Mouse (Mus musculus) heart, embryonic 13.5 days (tissue): ENCODE results near the gene Abcc2. TPM values are rescaled to one million over a fixed set of nuclear protein-coding genes. Genes with fewer than 3 reads are reported as not detected.

ENCODE experiments used
- ATAC-seq: fragments of 200-750 bp; cut with Nextera tagmentation; 2 replicates; pipeline ENCODE4 v1.8.0; 2017; ENCODE audit warnings: moderate TSS enrichment; ENCODE audit not compliant: insufficient number of reproducible peaks, low FRiP score, low TSS enrichment; ENCODE audit errors: extremely low read depth
- H3K27ac ChIP-seq: fragments of 300-500 bp; sonication (generic); replicated peaks from 2 replicates; pipeline ENCODE4 v1.5.1; 2015; ENCODE audit warnings: moderate library complexity, mild to moderate bottlenecking, inconsistent platforms
- H3K27me3 ChIP-seq: fragments of 300-500 bp; sonication (generic); replicated peaks from 2 replicates; pipeline ENCODE4 v1.6.1; 2015; ENCODE audit warnings: mild to moderate bottlenecking, inconsistent platforms
- H3K36me3 ChIP-seq: fragments of 300-500 bp; sonication (generic); 2 replicates; pipeline ENCODE4 v1.6.1; 2015; ENCODE audit warnings: mild to moderate bottlenecking, inconsistent platforms
- H3K4me1 ChIP-seq: fragments of 300-500 bp; sonication (generic); 2 replicates; pipeline ENCODE4 v1.6.1; 2015; ENCODE audit warnings: inconsistent platforms
- H3K4me2 ChIP-seq: fragments of 300-500 bp; sonication (generic); 2 replicates; pipeline ENCODE4 v1.6.1; 2015; ENCODE audit warnings: inconsistent platforms, mild to moderate bottlenecking, moderate library complexity
- H3K4me3 ChIP-seq: fragments of 300-500 bp; sonication (generic); 2 replicates; pipeline ENCODE4 v1.5.1; 2015; ENCODE audit warnings: moderate library complexity, mild to moderate bottlenecking, inconsistent platforms
- H3K9ac ChIP-seq: fragments of 300-500 bp; sonication (generic); 2 replicates; pipeline ENCODE4 v1.6.1; 2015; ENCODE audit warnings: inconsistent platforms, mild to moderate bottlenecking, moderate library complexity
- H3K9me3 ChIP-seq: fragments of 300-500 bp; sonication (generic); 2 replicates; pipeline ENCODE4 v1.6.1; 2016; ENCODE audit warnings: inconsistent platforms
- WGBS: fragments of 180-500 bp; shearing (Covaris S2); methylation state at CpG from one replicate; pipeline ENCODE4 v1.1.7; 2015; ENCODE audit warnings: mixed read lengths; 5-methylcytosine and 5-hydroxymethylcytosine counted together
- polyA plus RNA-seq: library from polyadenylated mRNA; unstranded; fragments of >200 nt; fragmentation: Nextera tagmentation; extraction: Ambion mirVana; gene quantifications from 2 replicates; pipeline ENCODE4 v1.2.1, GENCODE M21; 2015

The Abcc2 gene
- polyA plus RNA-seq, 1 experiment from 2014 or later: not detected

DNA sequence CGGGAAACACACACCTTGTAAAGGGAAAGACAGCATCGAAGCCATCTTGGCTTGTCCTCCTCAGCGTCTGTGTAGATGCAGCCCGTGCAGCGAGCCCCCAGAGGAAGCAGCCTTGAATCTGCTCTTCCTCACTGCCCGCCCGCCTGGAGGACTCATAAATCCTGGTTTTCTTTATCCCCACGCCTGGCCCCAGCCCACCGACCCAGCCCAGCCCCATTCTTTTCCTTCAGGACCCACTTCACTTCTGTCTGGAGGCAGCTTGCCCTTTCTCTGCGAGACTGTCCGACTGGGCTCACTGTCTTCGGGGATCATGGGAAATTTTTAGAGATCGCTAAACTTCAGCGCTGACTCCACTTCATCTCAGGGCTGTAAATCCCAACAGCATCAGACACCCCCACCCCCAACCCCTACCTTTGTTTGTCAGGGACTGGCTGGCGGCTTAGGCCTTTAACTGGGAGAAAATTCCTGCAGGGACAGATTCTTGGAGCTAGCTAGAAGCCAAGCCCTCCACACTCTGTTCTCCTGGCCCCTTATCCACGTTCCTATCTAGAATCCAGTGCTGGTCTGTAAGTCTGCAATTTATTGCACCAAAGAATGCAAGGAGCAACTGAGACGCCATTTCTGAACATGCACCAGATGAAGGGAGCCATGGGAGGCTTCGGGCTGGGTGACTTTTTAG, 101.0 kb downstream of the Abcc2 start:
- H3K27me3 ChIP-seq: no peaks in the 10 kb centered on the region
- peak overlapping the region; percentile 24 for H3K4me3 ChIP-seq
- H3K4me2 ChIP-seq: peak overlapping the region; percentile 54
- peaks cover 4% of the 10 kb centered on the region; the same call in 1 of the 2 replicates for H3K9me3 ChIP-seq
- 32% methylated on average over 18 of the region's 18 CpGs for WGBS
- H3K36me3 ChIP-seq: 0 out of 2 replicates have a peak, but pooled peaks cover 6% of the 10 kb centered on the region
- H3K4me1 ChIP-seq: peaks cover 34% of the 10 kb centered on the region
- peak overlapping the region; percentile 70 for H3K27ac ChIP-seq
- peak overlapping the region; percentile 59 for H3K9ac ChIP-seq
- no peak for ATAC-seq

DNA sequence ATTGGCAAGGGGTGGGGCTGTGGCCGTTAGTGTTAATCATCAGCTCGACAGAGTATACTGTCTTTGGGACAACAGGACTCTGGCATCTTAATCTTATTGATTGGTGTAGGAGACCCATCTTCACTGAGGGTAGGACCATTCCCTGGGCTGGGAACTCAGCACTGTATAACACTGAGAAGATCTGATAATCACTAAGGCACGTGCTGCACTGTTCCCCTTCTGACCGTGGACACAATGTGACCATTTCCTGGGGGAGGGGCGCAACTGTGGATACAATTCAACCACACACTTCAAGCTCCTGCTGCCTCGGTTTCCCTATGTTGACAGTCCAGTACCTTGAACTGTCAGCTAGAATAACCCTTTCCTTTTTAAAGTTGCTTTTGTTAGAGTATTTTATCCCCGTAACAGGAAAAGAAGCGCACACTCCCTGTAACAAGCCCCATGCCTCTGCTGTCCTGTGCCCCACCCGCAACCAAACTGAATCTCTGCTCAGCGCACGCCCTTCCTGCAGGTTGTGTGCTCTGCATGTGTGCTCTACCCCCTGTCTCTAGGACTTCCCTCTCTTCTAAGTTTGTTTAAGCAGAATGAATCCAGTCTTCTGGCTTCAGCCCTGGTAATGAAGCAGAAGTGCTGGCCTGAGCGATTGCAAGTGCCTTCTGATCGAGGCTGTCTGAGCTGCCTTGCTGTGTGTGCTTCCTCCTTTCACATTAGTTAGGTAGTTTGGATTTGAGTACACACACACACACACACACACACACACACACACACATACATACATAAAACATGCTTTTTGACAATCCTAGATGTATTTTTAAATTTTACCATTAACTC, 102.9 kb downstream of the Abcc2 start:
- ATAC-seq: no peak
- Histone ChIP-seq H3K27me3 (no peaks in the 10 kb centered on the region), H3K36me3 (peaks cover 11% of the 10 kb centered on the region), H3K9me3 (peaks cover 4% of the 10 kb centered on the region; the same call in 1 of the 2 replicates), H3K9ac (no peak overlapping the region), H3K4me2 (no peak overlapping the region), H3K4me1 (peaks cover 22% of the 10 kb centered on the region), H3K4me3 (no peak overlapping the region), H3K27ac (no peak overlapping the region)
- WGBS: 59% methylated on average over 13 of the region's 13 CpGs

DNA sequence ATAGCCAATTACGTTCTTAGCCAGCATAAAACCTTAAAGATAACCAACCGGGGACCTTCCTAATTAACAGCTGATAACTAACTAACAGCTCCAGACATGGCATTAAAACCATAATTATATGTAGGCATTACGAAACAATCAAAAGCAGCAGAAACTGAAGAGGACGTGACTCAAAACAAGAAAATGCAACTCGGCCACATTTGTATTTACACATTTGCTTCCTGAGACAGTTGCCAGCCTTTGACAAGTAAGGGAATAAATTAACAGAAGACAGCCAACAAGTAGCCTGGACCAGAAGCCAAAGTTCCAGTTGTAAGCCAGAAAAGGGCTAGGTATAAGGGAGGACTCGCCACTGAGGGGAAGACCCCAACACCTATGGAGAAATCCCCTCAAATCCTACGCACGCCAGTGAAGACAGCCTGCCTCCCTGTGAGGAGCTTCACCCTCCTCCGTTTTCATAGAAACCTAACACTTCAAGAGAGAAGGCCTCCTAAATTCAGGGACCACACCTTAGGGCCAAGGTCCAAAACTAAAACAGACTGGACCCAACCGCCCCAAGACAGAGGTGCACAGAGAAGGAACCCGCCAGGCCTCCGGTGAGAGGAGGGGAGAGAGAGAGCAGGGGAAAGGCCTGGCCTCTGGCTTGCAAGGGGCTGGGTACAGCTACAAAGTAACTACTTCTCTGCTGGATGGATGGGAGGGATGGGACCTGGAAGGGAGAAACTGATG, 104.5 kb downstream of the Abcc2 start:
- no peaks in the 10 kb centered on the region for H3K27me3 ChIP-seq
- no peak overlapping the region for H3K27ac ChIP-seq
- H3K4me1 ChIP-seq: peaks cover 17% of the 10 kb centered on the region
- no peak overlapping the region for H3K4me2 ChIP-seq
- 80% methylated on average over 12 of the region's 12 CpGs for WGBS
- H3K4me3 ChIP-seq: no peak overlapping the region
- ATAC-seq: no peak
- no peak overlapping the region for H3K9ac ChIP-seq
- peaks cover 3% of the 10 kb centered on the region; the same call in 1 of the 2 replicates for H3K9me3 ChIP-seq
- peaks cover 15% of the 10 kb centered on the region for H3K36me3 ChIP-seq

DNA sequence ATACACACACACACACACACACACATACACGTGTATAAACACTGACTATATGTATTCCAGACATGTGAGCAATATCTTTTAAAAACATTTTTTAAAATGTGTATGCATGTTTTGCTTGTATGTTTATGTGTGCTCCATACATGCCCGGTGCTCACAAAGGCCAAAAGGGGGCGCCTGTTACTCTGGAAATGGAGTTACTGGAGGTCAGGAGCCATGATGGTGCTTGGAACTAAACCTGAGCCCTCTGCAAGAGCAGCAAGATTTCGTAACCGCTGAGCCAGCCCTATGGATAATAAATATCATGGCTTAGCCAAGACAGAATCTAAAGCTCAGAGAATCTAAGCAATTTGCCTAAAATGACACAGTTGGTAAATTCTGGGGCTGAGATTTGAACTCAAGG, 105.2 kb downstream of the Abcc2 start:
- H3K4me1 ChIP-seq: peaks cover 17% of the 10 kb centered on the region
- ATAC-seq: no peak
- no peak overlapping the region for H3K9ac ChIP-seq
- H3K4me2 ChIP-seq: no peak overlapping the region
- no peak overlapping the region for H3K4me3 ChIP-seq
- 77% methylated on average over 5 of the region's 5 CpGs for WGBS
- no peaks in the 10 kb centered on the region for H3K9me3 ChIP-seq
- no peaks in the 10 kb centered on the region for H3K27me3 ChIP-seq
- no peak overlapping the region for H3K27ac ChIP-seq
- peaks cover 15% of the 10 kb centered on the region for H3K36me3 ChIP-seq

DNA sequence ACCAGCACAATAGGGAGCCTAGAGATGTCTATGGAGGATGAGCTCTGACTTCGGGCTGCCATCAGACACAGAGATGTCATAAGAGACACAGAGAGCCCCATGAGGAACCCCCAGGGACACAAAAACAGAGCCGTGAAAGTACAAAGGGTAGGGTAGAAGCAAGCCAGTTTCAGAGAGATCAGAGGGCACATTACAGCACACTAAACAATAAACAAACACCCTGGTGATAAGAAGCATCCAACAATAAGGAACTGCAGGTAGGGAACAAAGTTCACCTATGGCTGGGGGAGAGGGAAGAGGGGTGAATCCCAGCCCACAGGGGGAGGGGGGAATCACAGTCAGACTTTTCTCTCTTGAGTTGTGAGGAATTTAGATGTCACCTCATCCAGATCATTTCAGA, 105.7 kb downstream of the Abcc2 start:
- WGBS: 78% methylated on average over 2 of the region's 2 CpGs

More for the DNA sequence above, 105.7 kb downstream of the Abcc2 start:
- Histone ChIP-seq H3K9me3 (no peaks in the 10 kb centered on the region), H3K36me3 (peaks cover 15% of the 10 kb centered on the region), H3K4me3 (no peak overlapping the region), H3K4me2 (no peak overlapping the region), H3K27me3 (no peaks in the 10 kb centered on the region), H3K27ac (no peak overlapping the region), H3K4me1 (peaks cover 16% of the 10 kb centered on the region), H3K9ac (no peak overlapping the region)
- ATAC-seq: no peak

Other genes with a start within 250 kb of the Abcc2 start
- 0.06 TPM in 1 of 2 replicates, not detected in the other for gene Nkx2-3, start 169.9 kb upstream of the Abcc2 start, polyA plus RNA-seq
- 10.1 and 10.2 TPM in 2 replicates for gene Slc25a28, start 107.3 kb upstream of the Abcc2 start, polyA plus RNA-seq
- 6.1 and 6.6 TPM in 2 replicates for gene Entpd7, start 92.5 kb upstream of the Abcc2 start, polyA plus RNA-seq
- gene Cutc, start 29.2 kb upstream of the Abcc2 start, polyA plus RNA-seq: 8.1 and 9.9 TPM in 2 replicates
- gene Cox15, start 29.2 kb upstream of the Abcc2 start, polyA plus RNA-seq: 12.0 TPM in 2 replicates
- gene Dnmbp, start 158.0 kb downstream of the Abcc2 start, polyA plus RNA-seq: 9.9 and 10.5 TPM in 2 replicates
- gene Cpn1, start 204.4 kb downstream of the Abcc2 start, polyA plus RNA-seq: 1.1 and 2.9 TPM in 2 replicates
- gene Cyp2c23, start 247.0 kb downstream of the Abcc2 start, polyA plus RNA-seq: 0.15 and 0.47 TPM in 2 replicates